Mouse (Mus musculus) heart, postnatal 0 days (tissue): Measurements from ENCODE around the gene Nrl. TPM values are rescaled to one million over a fixed set of nuclear protein-coding genes. Genes with fewer than 3 reads are reported as not detected.

Source experiments
- ATAC-seq: fragments of 200-750 bp; cut with Nextera tagmentation; 2 replicates; pipeline ENCODE4 v1.8.0; 2017; ENCODE audit warnings: low read depth, moderate number of reproducible peaks, moderate library complexity; ENCODE audit not compliant: insufficient read depth
- DNase-seq: peaks from one replicate; pipeline ENCODE4 v3.0.0-alpha.2; 2016; ENCODE audit warnings: low spot score
- H3K27ac ChIP-seq: fragments of 300-500 bp; sonication (generic); 2 replicates; pipeline ENCODE4 v1.5.1; 2014; ENCODE audit warnings: low read depth, mild to moderate bottlenecking
- H3K27me3 ChIP-seq: fragments of 300-500 bp; sonication (generic); 2 replicates; pipeline ENCODE4 v1.6.1; 2014; ENCODE audit warnings: low read length, mixed read lengths; ENCODE audit not compliant: control insufficient read depth, insufficient read depth
- H3K36me3 ChIP-seq: fragments of 300-500 bp; sonication (generic); replicated peaks from 2 replicates; pipeline ENCODE4 v1.6.1; 2014; ENCODE audit warnings: low read length, mixed read lengths; ENCODE audit not compliant: control insufficient read depth, insufficient read depth
- H3K4me1 ChIP-seq: fragments of 300-500 bp; sonication (generic); 2 replicates; pipeline ENCODE4 v1.6.1; 2014; ENCODE audit warnings: antibody characterized with exemption; ENCODE audit not compliant: control insufficient read depth, insufficient read depth
- H3K4me2 ChIP-seq: fragments of 300-500 bp; sonication (generic); 2 replicates; pipeline ENCODE4 v1.6.1; 2014; ENCODE audit warnings: low read depth, mild to moderate bottlenecking, low read length, moderate library complexity
- H3K4me3 ChIP-seq: fragments of 300-500 bp; sonication (generic); 2 replicates; pipeline ENCODE4 v1.5.1; 2014; ENCODE audit warnings: low read depth, low read length
- H3K9ac ChIP-seq: fragments of 300-500 bp; sonication (generic); replicated peaks from 2 replicates; pipeline ENCODE4 v1.6.1; 2014; ENCODE audit warnings: low read depth, low read length, mixed read lengths
- H3K9me3 ChIP-seq: fragments of 300-500 bp; sonication (generic); replicated peaks from 2 replicates; pipeline ENCODE4 v1.6.1; 2016; ENCODE audit warnings: low read length; ENCODE audit not compliant: control insufficient read depth
- CTCF ChIP-seq: IDR thresholded peaks from 2 replicates; pipeline ENCODE4 v1.5.1; 2016; ENCODE audit warnings: antibody characterized with exemption, control low read depth, low read depth
- EP300 ChIP-seq: IDR thresholded peaks from 2 replicates; pipeline ENCODE4 v1.6.1; 2016; ENCODE audit warnings: antibody characterized with exemption, low read depth
- WGBS: fragments of 180-500 bp; shearing (Covaris S2); extraction: QIAGEN DNeasy Blood & Tissue Kit; methylation state at CpG from one replicate; pipeline ENCODE4 v1.1.7; 2014; 5-methylcytosine and 5-hydroxymethylcytosine counted together
- polyA plus RNA-seq: library from polyadenylated mRNA; unstranded; fragments of >200 nt; fragmentation: Nextera tagmentation; extraction: Ambion mirVana; gene quantifications from 2 replicates; pipeline ENCODE4 v1.2.1, GENCODE M21; 2015
- total RNA-seq: library from RNA; depleted of rRNA; stranded (reverse); fragments of >200 nt; gene quantifications from 2 replicates; pipeline ENCODE4 v1.2.3, GENCODE M21; 2014; ENCODE audit warnings: low replicate concordance

The Nrl gene
- total and polyA plus RNA-seq, 2 experiments from 2014 or later = not detected

GRCm38 (mm10) chr14:55479629-55480028 lies 45.2 kb downstream of the Nrl start:
- H3K9ac ChIP-seq = no peak overlapping the region
- H3K4me1 ChIP-seq = peaks cover 4% of the 10 kb centered on the region; the same call in 1 of the 2 replicates
- H3K27me3 ChIP-seq = no peaks in the 10 kb centered on the region
- WGBS = 87% methylated on average over 10 of the region's 10 CpGs
- 0 out of 2 replicates have a peak, but pooled peaks cover 11% of the 10 kb centered on the region for H3K36me3 ChIP-seq
- no peak for TF ChIP-seq CTCF
- no peak for TF ChIP-seq EP300
- no peaks in the 10 kb centered on the region for H3K9me3 ChIP-seq
- H3K4me2 ChIP-seq = no peak overlapping the region
- no peak overlapping the region for H3K4me3 ChIP-seq
- ATAC-seq = no peak
- no peak overlapping the region for H3K27ac ChIP-seq
- no peak for DNase-seq

- under 1% methylated on average over 38 of the region's 38 CpGs for WGBS
- Histone ChIP-seq H3K27me3 (no peaks in the 10 kb centered on the region), H3K4me2 (peak within 1 kb of the TSS; percentile 64), H3K9me3 (no peaks in the 10 kb centered on the region), H3K4me3 (peak within 1 kb of the TSS; percentile 60), H3K4me1 (peaks cover 4% of the 10 kb centered on the region; the same call in 1 of the 2 replicates), H3K9ac (peak within 1 kb of the TSS; percentile 59), H3K27ac (peak within 1 kb of the TSS; percentile 72), H3K36me3 (0 out of 2 replicates have a peak, but pooled peaks cover 11% of the 10 kb centered on the region)
- ATAC-seq = peak; percentile 96
- TF ChIP-seq EP300 = no peak
- TF ChIP-seq CTCF = peak; percentile 64
- peak; percentile 72 for DNase-seq
Observed at GRCm38 (mm10) chr14:55478651-55479599, 45.9 kb downstream of the Nrl start, which contains the start of gene Dhrs4. Gene Dhrs4 (plus strand): TSS chr14:55478758.

- Histone ChIP-seq H3K4me1 (peaks cover 4% of the 10 kb centered on the region; the same call in 1 of the 2 replicates), H3K36me3 (0 out of 2 replicates have a peak, but pooled peaks cover 11% of the 10 kb centered on the region), H3K4me2 (no peak overlapping the region), H3K27me3 (no peaks in the 10 kb centered on the region), H3K27ac (no peak overlapping the region), H3K4me3 (no peak overlapping the region), H3K9me3 (no peaks in the 10 kb centered on the region), H3K9ac (no peak overlapping the region)
- WGBS = 67% methylated on average over 5 of the region's 5 CpGs
- TF ChIP-seq CTCF (no peak), EP300 (no peak)
- ATAC-seq = no peak
- no peak for DNase-seq
Observed at GRCm38 (mm10) chr14:55477829-55478228, 47.0 kb downstream of the Nrl start.

- no peaks in the 10 kb centered on the region for H3K27me3 ChIP-seq
- peaks cover 4% of the 10 kb centered on the region; the same call in 1 of the 2 replicates for H3K4me1 ChIP-seq
- TF ChIP-seq EP300 (no peak), CTCF (no peak)
- H3K9ac ChIP-seq = no peak overlapping the region
- no peak overlapping the region for H3K4me3 ChIP-seq
- H3K4me2 ChIP-seq = no peak overlapping the region
- no peaks in the 10 kb centered on the region for H3K9me3 ChIP-seq
- ATAC-seq (no peak), DNase-seq (no peak)
- H3K27ac ChIP-seq = no peak overlapping the region
- H3K36me3 ChIP-seq = 0 out of 2 replicates have a peak, but pooled peaks cover 11% of the 10 kb centered on the region
- 100% methylated on average over 1 of the region's 1 CpGs for WGBS
Observed at GRCm38 (mm10) chr14:55477421-55477820, 47.4 kb downstream of the Nrl start.

GRCm38 (mm10) chr14:55475654-55476053 lies 49.1 kb downstream of the Nrl start:
- ATAC-seq (no peak), DNase-seq (no peak)
- no peak overlapping the region for H3K4me2 ChIP-seq
- no peaks in the 10 kb centered on the region for H3K27me3 ChIP-seq
- peaks cover 4% of the 10 kb centered on the region; the same call in 1 of the 2 replicates for H3K4me1 ChIP-seq
- 0 out of 2 replicates have a peak, but pooled peaks cover 3% of the 10 kb centered on the region for H3K36me3 ChIP-seq
- 47% methylated on average over 2 of the region's 2 CpGs for WGBS
- no peak overlapping the region for H3K9ac ChIP-seq
- H3K9me3 ChIP-seq = no peaks in the 10 kb centered on the region
- no peak for TF ChIP-seq CTCF
- TF ChIP-seq EP300 = no peak
- H3K4me3 ChIP-seq = no peak overlapping the region
- no peak overlapping the region for H3K27ac ChIP-seq
